Mouse (Mus musculus) neural tube, postnatal 0 days (tissue): Measurements from ENCODE around the gene Scfd1. TPM values are rescaled to one million over a fixed set of nuclear protein-coding genes. Genes with fewer than 3 reads are reported as not detected.

Experiments
- polyA plus RNA-seq: library from polyadenylated mRNA; unstranded; fragments of >200 nt; fragmentation: Nextera tagmentation; extraction: Ambion mirVana; gene quantifications from 2 replicates; pipeline ENCODE4 v1.2.1, GENCODE M21; 2015

Scfd1 gene
- 67.9 and 73.5 TPM in 2 replicates for polyA plus RNA-seq

DNA sequence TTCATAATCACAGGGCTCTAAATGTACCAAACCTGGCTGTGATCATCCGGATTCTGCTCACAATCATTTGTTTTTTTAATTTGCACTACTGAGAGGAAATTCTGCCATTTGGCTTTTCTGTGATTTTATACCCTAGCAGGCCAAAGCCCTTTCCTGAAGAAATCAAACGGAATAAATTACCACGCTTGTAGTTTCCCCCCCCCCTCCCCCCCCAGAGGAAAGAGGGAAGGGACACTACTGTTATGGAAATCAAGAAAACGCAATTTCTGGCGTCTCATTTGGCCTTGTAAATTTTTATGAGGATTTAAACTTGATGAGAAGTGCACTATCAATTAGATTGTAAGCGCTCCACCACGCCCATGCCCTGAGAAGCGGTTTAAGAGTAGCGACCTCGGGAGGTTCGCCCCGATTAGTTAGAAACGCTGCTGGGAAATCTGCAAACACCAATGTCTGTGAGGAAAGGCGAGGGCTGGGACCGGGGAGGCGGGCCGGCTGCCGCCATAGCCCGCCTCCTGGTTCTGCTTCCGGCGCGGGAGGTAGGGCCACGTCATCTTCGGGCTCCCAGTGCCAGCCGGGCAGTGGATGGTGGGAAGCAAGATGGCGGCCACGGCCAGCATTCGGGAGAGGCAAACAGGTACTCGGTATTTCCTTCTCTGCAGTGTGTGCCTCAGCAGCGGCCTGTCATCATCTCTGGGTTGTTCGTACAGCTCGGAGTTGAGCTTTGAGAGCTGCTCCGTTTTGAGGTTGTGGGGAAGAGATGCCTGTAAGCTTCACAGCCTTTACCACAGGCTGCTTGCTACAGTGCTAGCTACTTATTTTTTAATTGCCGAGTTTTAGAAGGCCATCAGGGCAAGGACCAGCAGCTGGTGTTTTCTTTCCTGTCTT lies at the start of gene Scfd1:
Gene Scfd1 (plus strand): TSS at position 508 of the 885 bp plus-strand sequence.

DNA sequence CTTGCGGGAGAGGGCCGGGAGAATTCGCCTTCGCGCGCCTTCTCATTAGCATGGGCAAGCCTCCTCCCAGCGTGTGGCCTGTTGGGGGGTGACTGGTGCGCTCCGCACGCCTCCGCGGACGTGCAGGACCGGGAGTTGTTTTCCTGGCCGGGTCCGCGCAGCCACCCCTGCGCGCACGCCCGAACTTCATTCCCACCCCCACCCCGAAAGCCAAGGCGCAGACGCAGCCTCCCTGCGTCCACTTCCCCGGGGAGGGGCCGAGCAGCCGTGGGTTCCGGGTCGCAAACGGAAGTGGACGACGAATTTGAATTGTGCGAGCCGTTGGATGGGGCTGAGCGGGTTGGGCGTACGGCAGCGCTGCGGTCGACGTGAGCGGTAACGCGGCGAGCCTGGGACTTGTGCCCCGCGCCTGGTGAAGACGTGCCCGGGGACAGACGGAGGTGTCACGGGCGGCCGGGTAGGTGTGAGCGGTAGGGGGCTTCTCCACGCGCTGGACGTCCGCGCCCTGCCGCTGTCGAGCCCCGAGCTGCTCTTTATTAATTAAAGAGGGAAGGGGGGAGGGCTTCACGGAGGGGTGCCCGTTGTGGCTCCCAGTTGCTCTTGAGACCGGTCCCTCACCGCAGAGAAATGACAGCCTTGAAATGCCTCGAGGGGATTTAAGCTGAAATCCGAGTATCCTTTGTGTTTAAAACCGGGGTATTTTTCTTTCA lies 29.2 kb upstream of the Scfd1 start, which contains the start of gene G2e3:
Gene G2e3 (plus strand): TSS at position 74 of the 710 bp plus-strand sequence.

Other genes with a start within 250 kb of the Scfd1 start
- 7.4 and 7.9 TPM in 2 replicates for gene G2e3, start 29.4 kb upstream of the Scfd1 start, polyA plus RNA-seq
- gene Coch, start 215.8 kb downstream of the Scfd1 start, polyA plus RNA-seq, result 15.3 and 17.1 TPM in 2 replicates